Mouse (Mus musculus) heart, postnatal 0 days (tissue): ENCODE results near the gene Traf3ip3.

Experiments used
- CTCF ChIP-seq: IDR thresholded peaks from 2 replicates; pipeline ENCODE4 v1.5.1; 2016; ENCODE audit warnings: antibody characterized with exemption, control low read depth, low read depth
- EP300 ChIP-seq: IDR thresholded peaks from 2 replicates; pipeline ENCODE4 v1.6.1; 2016; ENCODE audit warnings: antibody characterized with exemption, low read depth

DNA sequence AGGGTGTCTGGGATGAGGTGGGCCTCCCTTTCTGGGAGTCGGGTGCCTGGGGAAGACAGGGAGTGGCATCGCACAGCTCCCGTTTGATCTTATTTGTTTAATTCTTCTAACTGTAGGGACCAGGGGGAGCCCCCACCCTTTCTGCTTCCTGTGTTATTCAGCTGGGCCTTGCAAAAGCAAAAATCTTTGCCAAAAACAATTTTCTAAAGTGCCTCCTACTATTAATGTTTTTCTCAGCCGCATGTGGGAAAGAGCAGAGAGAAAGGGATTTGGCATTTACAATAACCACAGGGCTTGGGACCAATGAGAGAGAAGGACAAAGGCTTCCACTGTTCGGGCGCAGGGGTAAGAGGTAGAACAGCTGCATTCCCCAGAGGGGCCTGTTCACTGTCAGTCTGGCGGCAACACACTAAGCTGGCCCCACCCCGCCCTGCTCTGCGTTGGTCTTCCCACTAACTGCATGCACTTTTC lies 12.3 kb downstream of the Traf3ip3 start:
- TF ChIP-seq CTCF = no peak
- TF ChIP-seq EP300 = 0 out of 2 replicates have a peak, but pooled peaks have one; percentile 44
